Mouse (Mus musculus) WW6 (cell line): ENCODE data around the gene Ache.
A peak's percentile ranks its signal among the peaks of the same experiment; 100 is the strongest.
"Not testable (repeated sequence)": the region's sequence is repeated elsewhere in the genome, so short reads cannot be mapped to it uniquely, and the experiment has no call there.

Experiments used
- DNase-seq: peaks from one replicate; pipeline ENCODE4 v3.0.0-alpha.2; 2013; ENCODE audit warnings: low read depth, low spot score

The Ache gene

GRCm38 (mm10) chr5:137287032-137287952 lies at the start of gene Ache:
Gene Ache (plus strand): TSS chr5:137287519.
- no peak for DNase-seq

GRCm38 (mm10) chr5:137263897-137264720 lies 23.2 kb upstream of the Ache start:
- no peak for DNase-seq

DNA sequence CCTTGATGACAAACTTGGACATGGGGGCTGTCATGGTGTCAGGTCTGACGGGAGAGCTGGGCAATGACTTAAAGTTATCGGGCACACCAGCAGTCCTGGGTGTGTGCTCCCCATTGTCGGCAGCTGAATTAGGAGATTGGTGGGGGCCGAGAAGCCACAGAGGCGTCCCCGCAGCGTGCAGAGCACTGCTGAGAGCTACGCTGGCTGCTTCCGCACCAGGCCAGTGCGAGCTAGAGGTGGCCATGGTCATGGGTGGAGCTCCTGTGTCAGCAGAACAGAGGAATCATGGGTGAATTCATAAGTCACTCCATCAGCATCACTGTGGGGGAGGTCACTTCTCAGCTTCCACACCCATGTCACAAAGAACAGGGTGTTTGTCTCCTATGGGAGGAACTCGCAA lies 22.5 kb upstream of the Ache start:
- DNase-seq: no peak

DNA sequence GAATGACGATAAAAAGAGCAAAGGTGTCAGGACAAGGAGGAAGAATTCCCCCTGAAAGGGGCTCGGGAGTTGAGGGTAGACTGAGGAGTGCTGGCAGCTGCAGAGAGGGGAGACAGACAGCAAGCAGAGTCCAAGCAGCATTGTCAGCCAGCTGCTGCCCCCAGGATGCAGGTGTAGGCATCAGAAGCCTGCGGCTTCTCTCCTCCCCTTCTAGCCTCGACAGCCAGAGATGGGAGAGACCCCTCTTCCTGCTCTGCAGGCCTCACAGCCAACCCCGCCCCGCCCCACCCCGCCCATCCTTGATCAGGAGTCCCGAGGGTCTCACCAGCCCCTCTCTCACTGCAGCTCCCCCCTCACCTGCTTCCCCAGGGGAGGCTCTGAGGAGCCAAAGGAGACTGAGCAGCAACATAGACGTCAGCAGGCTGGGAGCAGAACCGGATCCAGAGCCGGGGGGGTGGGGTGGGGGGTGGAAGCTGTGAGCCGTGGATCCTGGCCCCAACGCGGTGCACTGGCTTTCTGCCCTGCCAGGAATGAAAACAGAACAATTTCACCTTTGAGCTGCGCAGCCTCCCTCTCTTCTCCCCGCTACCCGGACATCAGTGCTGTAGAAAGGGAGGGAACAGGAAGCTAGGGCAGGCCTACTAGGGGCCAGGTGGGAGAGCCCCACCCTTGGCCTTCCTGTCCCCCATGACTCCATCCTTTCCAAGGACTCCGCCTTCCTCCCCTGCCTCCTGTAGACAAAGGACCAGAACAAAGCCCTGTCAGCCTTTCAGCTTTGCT lies 19.0 kb upstream of the Ache start:
- DNase-seq: no peak

DNA sequence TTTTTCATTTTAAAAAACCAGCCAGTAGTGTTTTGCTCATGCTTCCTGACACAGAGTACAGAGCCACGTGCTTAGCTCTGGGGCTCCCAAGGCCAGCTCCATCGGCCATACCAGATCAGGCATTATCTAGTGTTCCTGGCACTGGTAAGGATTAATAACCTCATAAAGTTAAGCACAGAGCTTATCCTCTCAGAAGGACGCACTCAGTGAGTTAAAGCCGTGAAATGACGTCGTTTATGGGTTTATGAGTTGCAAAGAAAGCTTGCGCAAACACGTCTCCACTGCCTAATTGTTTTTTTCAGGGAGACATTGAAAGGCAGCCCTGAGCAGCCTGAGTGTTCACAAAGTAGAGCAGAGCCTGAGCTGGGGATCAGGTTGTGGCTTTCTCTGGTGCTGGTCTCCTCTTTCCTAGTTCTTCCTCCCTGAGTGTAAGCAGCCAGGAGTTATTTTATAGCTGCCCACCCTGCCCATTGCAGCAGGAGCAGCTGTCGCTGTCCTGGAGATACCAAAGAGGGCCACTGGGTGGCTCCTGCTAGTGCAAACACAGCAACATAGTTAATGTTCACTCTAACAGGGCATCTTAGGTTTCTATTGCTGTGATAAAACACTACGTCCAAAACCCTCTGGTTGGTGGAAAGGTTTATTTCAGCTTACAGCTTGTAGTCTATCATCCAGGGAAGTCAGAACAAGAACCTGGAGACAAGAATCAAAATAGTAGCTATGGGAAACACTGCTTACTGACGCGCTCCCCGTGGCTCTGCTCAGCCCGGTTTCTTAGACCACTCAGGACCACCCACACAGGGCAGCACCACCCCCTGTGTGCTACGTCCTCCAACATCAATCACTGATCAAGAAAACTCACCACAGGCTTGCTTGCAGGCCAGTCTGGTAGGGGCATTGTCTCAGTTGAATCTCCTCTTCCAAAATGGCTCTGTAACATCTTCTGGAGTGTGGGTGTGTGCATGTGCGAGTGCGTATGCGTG lies 9.7 kb upstream of the Ache start:
- DNase-seq: no peak

DNA sequence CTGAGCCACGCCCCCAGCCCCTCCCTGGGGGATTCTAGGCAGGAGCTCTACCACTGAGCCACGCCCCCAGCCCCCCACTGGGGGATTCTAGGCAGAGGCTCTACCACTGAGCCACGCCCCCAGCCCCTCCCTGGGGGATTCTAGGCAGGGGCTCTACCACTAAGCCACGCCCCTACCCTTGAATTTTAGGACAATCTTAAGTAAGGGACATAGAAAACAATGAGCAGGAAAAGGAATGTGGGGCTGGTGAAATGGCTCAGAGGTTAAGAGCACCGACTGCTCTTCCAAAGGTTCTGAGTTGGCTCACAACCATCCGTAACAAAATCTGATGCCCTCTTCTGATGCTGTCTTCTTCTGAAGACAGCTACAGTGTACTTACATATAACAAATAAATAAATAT lies 2.9 kb upstream of the Ache start:
- DNase-seq: not testable (repeated sequence)

DNA sequence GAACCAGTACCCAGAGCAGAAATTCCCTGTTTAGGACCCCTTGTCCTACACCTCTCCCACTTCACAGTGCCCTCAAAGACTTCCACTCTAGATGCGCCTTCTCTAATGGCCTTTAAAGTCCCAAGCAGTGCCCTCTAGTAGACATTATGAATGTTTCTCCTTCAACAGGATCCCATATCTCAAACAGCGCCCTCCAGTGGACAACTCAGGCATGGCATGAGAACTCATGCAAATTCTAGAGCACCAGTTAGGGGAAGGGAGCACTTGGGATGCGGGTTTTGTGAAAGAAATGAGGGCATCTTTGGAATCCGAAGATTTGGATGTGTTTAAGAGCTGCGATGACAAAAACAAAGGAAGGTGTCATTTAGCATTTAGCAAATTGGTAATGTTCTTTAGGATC lies 2.3 kb upstream of the Ache start:
- no peak for DNase-seq

- no peak for DNase-seq
Measured at GRCm38 (mm10) chr5:137285986-137286385, 1.3 kb upstream of the Ache start.

- DNase-seq: no peak
Measured at GRCm38 (mm10) chr5:137286655-137287031, 676 bp upstream of the Ache start.

DNA sequence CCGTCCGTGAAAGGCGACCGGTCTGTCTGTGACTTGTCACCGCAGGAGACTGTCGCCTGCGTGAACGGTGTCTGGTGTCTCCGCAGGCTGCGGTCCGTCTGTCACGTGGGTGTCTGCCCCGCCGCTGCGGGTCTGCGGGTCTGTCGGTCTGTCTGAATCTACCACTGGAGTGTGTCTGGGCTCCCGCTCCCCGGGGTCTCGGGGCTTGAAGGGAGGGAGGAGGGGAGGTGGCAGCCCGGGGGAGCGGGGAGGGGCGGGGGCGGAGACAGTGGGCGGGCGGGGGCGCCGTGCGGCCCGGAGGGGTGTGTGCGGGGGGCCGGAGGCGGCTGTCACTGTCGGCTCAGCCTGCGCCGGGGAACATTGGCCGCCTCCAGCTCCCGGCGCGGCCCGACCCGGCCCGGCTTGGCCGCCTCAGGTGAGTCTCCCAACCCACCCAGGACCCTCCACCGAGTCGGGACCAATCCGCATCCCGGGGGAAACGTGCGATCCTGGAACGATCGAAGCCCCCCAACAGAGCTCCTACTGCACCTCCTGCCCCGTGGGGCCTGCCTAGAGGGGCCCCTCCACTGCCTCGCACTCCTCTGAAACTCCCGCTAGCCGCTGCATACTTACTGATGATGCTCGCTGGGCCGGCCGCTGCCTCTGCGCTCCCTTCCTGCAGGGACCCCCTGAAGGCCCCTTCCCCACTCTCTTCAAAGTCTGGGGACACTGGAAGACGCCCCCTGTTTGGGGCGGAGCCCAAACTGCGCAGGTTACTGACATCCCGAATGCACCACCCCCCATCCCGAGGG lies 829 bp downstream of the Ache start:
- DNase-seq: no peak

DNA sequence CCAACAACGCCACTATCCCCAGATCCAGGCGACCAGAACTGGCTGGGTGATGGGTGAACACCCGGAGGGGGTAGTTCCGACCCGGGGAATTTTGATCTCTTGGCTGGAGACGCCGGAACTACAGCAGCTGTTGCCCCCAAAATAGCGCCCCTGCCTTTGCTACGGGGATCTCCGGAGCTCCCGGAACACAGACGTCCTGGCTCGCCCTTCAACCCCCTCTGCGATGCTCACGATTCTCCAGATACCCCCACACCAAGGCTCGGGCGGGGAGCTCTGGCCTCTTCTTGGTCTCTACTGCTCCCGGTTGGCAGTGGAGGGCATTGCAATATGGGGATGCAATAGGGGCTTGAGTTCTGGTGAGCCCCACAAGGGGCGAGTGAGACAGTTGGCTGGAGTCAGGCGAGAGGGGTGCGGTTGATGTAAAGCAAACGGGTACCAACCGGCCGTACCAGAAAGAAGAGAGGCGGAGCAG lies 1.7 kb downstream of the Ache start:
- peak; percentile 54 for DNase-seq

DNA sequence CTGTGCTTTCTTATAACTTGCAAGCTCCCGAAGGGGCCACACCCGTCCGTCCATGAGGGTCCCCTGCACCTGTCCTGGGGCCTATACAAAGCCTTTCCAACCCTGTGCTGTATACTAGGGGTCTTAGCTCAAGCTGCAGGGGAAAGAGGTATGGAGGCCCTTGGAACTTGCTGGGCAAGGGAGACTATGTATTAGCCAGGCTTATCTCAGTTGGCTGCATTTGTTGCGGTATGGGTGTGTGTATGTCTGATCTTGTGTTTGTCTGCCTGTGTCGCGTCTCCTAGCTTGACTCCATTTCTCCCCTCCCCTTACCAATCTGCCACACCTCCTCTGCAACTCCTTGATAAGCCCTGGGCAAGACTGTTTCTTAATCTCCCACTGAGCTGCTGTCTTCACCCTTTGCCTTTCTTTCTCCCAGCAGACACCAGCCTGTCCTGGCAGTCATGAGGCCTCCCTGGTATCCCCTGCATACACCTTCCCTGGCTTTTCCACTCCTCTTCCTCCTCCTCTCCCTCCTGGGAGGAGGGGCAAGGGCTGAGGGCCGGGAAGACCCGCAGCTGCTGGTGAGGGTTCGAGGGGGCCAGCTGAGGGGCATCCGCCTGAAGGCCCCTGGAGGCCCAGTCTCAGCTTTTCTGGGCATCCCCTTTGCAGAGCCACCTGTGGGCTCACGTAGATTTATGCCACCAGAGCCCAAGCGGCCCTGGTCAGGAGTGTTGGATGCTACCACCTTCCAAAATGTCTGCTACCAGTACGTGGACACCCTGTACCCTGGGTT lies 2.5 kb downstream of the Ache start:
- DNase-seq: no peak

- no peak for DNase-seq
Measured at GRCm38 (mm10) chr5:137290677-137291076, 3.4 kb downstream of the Ache start.

GRCm38 (mm10) chr5:137291381-137291926 lies 4.1 kb downstream of the Ache start:
- no peak for DNase-seq

DNA sequence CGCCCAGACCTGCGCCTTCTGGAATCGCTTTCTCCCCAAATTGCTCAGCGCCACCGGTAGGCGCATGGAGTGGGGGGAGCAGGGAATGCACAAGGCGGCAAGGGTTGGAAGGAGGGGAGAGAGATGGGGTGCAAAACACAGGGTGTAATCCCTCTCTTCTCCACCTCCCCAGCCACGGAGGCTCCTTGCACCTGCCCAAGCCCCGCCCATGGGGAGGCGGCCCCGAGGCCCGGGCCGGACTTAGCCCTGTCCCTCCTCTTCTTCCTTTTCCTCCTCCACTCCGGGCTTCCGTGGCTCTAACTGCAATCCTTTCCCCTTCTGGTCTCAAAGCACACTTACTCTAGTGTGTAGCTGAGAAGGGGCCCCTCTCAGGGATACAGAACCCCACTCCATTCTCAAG lies 6.0 kb downstream of the Ache start:
- no peak for DNase-seq

- DNase-seq: peak; percentile 87
Measured at GRCm38 (mm10) chr5:137293839-137294743, 6.8 kb downstream of the Ache start, which contains the start of gene Ufsp1. Gene Ufsp1 (plus strand): TSS chr5:137294629.

GRCm38 (mm10) chr5:137294744-137295093 lies 7.4 kb downstream of the Ache start:
- DNase-seq: no peak

DNA sequence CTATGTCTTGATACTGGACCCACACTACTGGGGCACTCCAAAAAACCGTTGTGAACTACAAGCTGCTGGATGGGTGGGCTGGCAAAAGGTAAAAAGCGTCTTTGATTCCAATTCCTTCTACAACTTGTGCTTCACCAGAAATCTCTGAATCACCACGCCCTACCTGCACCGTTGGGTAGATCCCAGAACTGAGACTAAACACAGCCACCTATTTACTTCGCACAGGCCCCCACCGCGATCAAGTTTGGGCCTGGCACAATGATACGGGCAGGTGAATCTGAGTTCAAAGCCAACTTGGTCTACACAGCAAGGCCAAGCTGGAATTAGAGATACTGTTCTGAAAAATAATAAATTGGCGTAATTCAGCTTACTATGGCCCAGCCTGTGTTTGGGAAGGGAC lies 8.0 kb downstream of the Ache start:
- DNase-seq: no peak
